Comparison of ENCODE assay signal across 13 mouse cellular contexts in genomic region chr1:54740936-54741335, GRCm38 (mm10).
A peak's percentile ranks its signal among the peaks of the same experiment; 100 is the strongest.
DNase-seq lines count a peak whose midpoint lies in the region; ATAC-seq lines count a peak whose summit lies in the region.
"Had no signal": no experiment of that assay in that cellular context is flagged by ENCODE, and none has a peak within 500 bp of the region (broad histone marks: within the 10 kb centered on the region; RNA-seq: fewer than 3 reads in every experiment).

No protein-coding gene starts in this region.

- ATAC-seq in midbrain, embryonic 15.5 days (replicated peaks) = no peak

- H3K27me3 ChIP-seq in midbrain, embryonic 15.5 days (replicated peaks) = no peaks in the 10 kb centered on the region
- H3K27me3 ChIP-seq: hindbrain, embryonic 12.5 days; megakaryocyte, embryonic 14.5 days had no signal

- intact Hi-C loops in left cerebral cortex, postnatal 4 days (cut with DNase I) = no loop called here
- intact Hi-C loops in left cerebral cortex, postnatal 10 days (cut with DNase I) = no loop called here

- no peak overlapping the region for H3K27ac ChIP-seq in midbrain, embryonic 15.5 days
- H3K27ac ChIP-seq: forebrain, embryonic 10.5 days; hindbrain, embryonic 12.5 days had no signal

- H3K4me2 ChIP-seq in midbrain, embryonic 15.5 days = no peak overlapping the region
- H3K4me2 ChIP-seq: hindbrain, embryonic 12.5 days had no signal

- H3K4me3 ChIP-seq in midbrain, embryonic 15.5 days = no peak overlapping the region
- H3K4me3 ChIP-seq: forebrain, embryonic 10.5 days; hindbrain, embryonic 12.5 days; megakaryocyte, embryonic 14.5 days had no signal

- DNase-seq in cerebellum, postnatal 10 days = peak; percentile 62 to 78
- no peak for DNase-seq in cerebellum, adult 18-20 months
- DNase-seq in left cerebral cortex, postnatal 4 days = peak; percentile 11
- no peak for DNase-seq in left cerebral cortex, postnatal 10 days (ENCODE audit: extremely low spot score in 1 of 2, low spot score in 2 of 2)
- DNase-seq in kidney, postnatal 14 days = peak; percentile 59
- DNase-seq in lung, postnatal 4 days = peak; percentile 61 to 81
- no peak for DNase-seq in retina, embryonic 14.5 days (ENCODE audit: low spot score)
- DNase-seq: embryo, embryonic 11 days; right cerebral cortex, postnatal 14 days had no signal

- no peaks in the 10 kb centered on the region for H3K9me3 ChIP-seq in midbrain, embryonic 15.5 days
- H3K9me3 ChIP-seq: forebrain, embryonic 10.5 days; hindbrain, embryonic 12.5 days; megakaryocyte, embryonic 14.5 days had no signal

- H3K36me3 ChIP-seq in midbrain, embryonic 15.5 days (replicated peaks) = no peaks in the 10 kb centered on the region
- H3K36me3 ChIP-seq: forebrain, embryonic 10.5 days; hindbrain, embryonic 12.5 days had no signal

- WGBS in midbrain, embryonic 15.5 days = 88% methylated on average over 5 of the region's 5 CpGs

- H3K4me1 ChIP-seq in midbrain, embryonic 15.5 days = peaks cover 2% of the 10 kb centered on the region
- H3K4me1 ChIP-seq: forebrain, embryonic 10.5 days; hindbrain, embryonic 12.5 days had no signal

- no peak overlapping the region for H3K9ac ChIP-seq in midbrain, embryonic 15.5 days
- H3K9ac ChIP-seq: hindbrain, embryonic 12.5 days had no signal

Comparison
In these comparisons a context has a peak if more than half of its experiments do, and no peak if none do; other contexts are left out.
1. DNase-seq: peak in cerebellum, postnatal 10 days (2 of 2), left cerebral cortex, postnatal 4 days (single experiment), kidney, postnatal 14 days (single experiment) and lung, postnatal 4 days (2 of 2); none in cerebellum, adult 18-20 months (0 of 2), left cerebral cortex, postnatal 10 days (0 of 2) and retina, embryonic 14.5 days (single experiment).